Mouse (Mus musculus) liver, embryonic 16.5 days (tissue): ENCODE measurements around the gene Psmd2. TPM values are rescaled to one million over a fixed set of nuclear protein-coding genes. Genes with fewer than 3 reads are reported as not detected.

ENCODE experiments used
- ATAC-seq: fragments of 200-750 bp; cut with Nextera tagmentation; 2 replicates; pipeline ENCODE4 v1.8.0; 2017; ENCODE audit warnings: low read depth, mild to moderate bottlenecking, moderate number of reproducible peaks, moderate library complexity
- H3K27ac ChIP-seq: fragments of 300-500 bp; sonication (generic); 2 replicates; pipeline ENCODE4 v1.5.1; 2014; ENCODE audit warnings: mild to moderate bottlenecking, low read length
- H3K27me3 ChIP-seq: fragments of 300-500 bp; sonication (generic); 2 replicates; pipeline ENCODE4 v1.6.1; 2014; ENCODE audit warnings: low read depth, low read length, mixed read lengths; ENCODE audit not compliant: control insufficient read depth, insufficient read depth
- H3K36me3 ChIP-seq: fragments of 300-500 bp; sonication (generic); 2 replicates; pipeline ENCODE4 v1.6.1; 2014; ENCODE audit warnings: mild to moderate bottlenecking; ENCODE audit not compliant: control insufficient read depth, insufficient read depth
- H3K4me1 ChIP-seq: fragments of 300-500 bp; sonication (generic); 2 replicates; pipeline ENCODE4 v1.6.1; 2014; ENCODE audit warnings: low read depth, low read length, mixed read lengths; ENCODE audit not compliant: control insufficient read depth
- H3K4me2 ChIP-seq: fragments of 300-500 bp; sonication (generic); 2 replicates; pipeline ENCODE4 v1.6.1; 2014; ENCODE audit warnings: low read depth, low read length, mixed read lengths
- H3K4me3 ChIP-seq: fragments of 300-500 bp; sonication (generic); 2 replicates; pipeline ENCODE4 v1.5.1; 2014; ENCODE audit warnings: low read depth, mild to moderate bottlenecking, low read length
- H3K9ac ChIP-seq: fragments of 300-500 bp; sonication (generic); 2 replicates; pipeline ENCODE4 v1.6.1; 2014; ENCODE audit warnings: low read depth, low read length
- H3K9me3 ChIP-seq: fragments of 300-500 bp; sonication (generic); replicated peaks from 2 replicates; pipeline ENCODE4 v1.6.1; 2016; ENCODE audit warnings: low read length; ENCODE audit not compliant: control insufficient read depth
- WGBS: fragments of 180-500 bp; shearing (Covaris S2); extraction: QIAGEN DNeasy Blood & Tissue Kit; methylation state at CpG from one replicate; pipeline ENCODE4 v1.1.7; 2014; ENCODE audit not compliant: insufficient replicate concordance; 5-methylcytosine and 5-hydroxymethylcytosine counted together
- polyA plus RNA-seq: library from polyadenylated mRNA; unstranded; fragments of >200 nt; fragmentation: Nextera tagmentation; extraction: Ambion mirVana; gene quantifications from 2 replicates; pipeline ENCODE4 v1.2.1, GENCODE M21; 2015

The Psmd2 gene
- polyA plus RNA-seq, 1 experiment from 2014 or later, result 159 TPM

GRCm38 (mm10) chr16:20693111-20693701, 41.8 kb downstream of the Psmd2 start, which contains the start of gene Fam131a:
Gene Fam131a (plus strand): TSS chr16:20693241.
- 2% methylated on average over 36 of the region's 37 CpGs for WGBS
- peak; percentile 91 for ATAC-seq
- Histone ChIP-seq H3K4me3 (peak within 1 kb of the TSS; percentile 69), H3K9me3 (no peaks in the 10 kb centered on the region), H3K27ac (0 out of 2 replicates have a peak within 1 kb of the TSS, but pooled peaks have one; percentile 42), H3K4me2 (peak within 1 kb of the TSS; percentile 90), H3K4me1 (peaks cover 21% of the 10 kb centered on the region), H3K9ac (peak within 1 kb of the TSS; percentile 75), H3K36me3 (peaks cover 26% of the 10 kb centered on the region), H3K27me3 (peaks cover 29% of the 10 kb centered on the region)

- Histone ChIP-seq H3K4me2 (no peak overlapping the region), H3K9ac (no peak overlapping the region), H3K4me1 (peaks cover 21% of the 10 kb centered on the region), H3K27me3 (peaks cover 29% of the 10 kb centered on the region), H3K27ac (no peak overlapping the region), H3K36me3 (peaks cover 12% of the 10 kb centered on the region), H3K4me3 (no peak overlapping the region), H3K9me3 (no peaks in the 10 kb centered on the region)
- no peak for ATAC-seq
- 54% methylated on average over 8 of the region's 8 CpGs for WGBS
Measured at GRCm38 (mm10) chr16:20694781-20695180, 43.3 kb downstream of the Psmd2 start.

DNA sequence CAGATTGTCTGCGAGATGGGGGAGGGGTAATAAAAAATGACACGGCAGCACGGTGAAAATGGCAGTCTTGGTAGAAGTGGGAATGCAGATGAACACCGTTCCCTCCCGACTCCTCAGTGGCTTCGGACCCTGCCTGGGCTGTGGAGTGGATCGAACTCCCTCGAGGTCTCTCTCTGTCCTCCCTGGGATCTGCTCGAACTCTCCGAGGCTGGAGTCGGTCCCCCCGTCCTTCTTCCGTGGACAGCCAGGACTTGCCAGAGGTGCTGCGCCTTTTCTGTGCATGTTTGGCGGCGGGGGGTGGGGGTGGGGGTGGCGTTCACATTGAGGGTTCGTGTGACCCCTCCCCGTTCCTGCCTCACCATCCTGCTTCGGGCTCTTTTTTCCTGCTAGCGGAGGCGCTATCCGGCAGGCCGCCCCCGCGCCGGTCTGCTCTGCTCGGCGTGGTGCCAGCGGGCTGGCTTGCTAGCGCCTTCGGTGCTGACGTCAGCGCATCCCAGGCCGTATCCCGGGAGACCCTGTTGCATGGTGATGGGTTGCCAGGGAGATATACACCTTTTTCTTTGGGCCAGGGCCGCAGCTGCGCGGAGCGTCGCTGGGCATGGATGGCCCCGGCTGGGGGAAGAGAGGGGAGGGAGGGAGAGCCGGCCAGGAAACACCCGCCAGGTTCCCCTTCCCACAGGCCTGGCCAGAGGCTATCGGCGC, 44.3 kb downstream of the Psmd2 start:
- Histone ChIP-seq H3K9ac (no peak overlapping the region; the same call in 1 of the 2 replicates), H3K4me3 (peak overlapping the region; percentile 19; the same call in 1 of the 2 replicates), H3K4me1 (peaks cover 21% of the 10 kb centered on the region), H3K9me3 (no peaks in the 10 kb centered on the region), H3K27ac (no peak overlapping the region), H3K4me2 (peak overlapping the region; percentile 48), H3K36me3 (peaks cover 2% of the 10 kb centered on the region), H3K27me3 (peaks cover 29% of the 10 kb centered on the region)
- 6% methylated on average over 46 of the region's 46 CpGs for WGBS
- no peak for ATAC-seq

- Histone ChIP-seq H3K9me3 (no peaks in the 10 kb centered on the region), H3K4me3 (no peak overlapping the region), H3K27me3 (peaks cover 29% of the 10 kb centered on the region), H3K36me3 (no peaks in the 10 kb centered on the region), H3K27ac (no peak overlapping the region), H3K4me2 (no peak overlapping the region), H3K4me1 (peaks cover 37% of the 10 kb centered on the region), H3K9ac (no peak overlapping the region)
- WGBS, result 63% methylated on average over 5 of the region's 5 CpGs
- no peak for ATAC-seq
Measured at GRCm38 (mm10) chr16:20699266-20699665, 47.8 kb downstream of the Psmd2 start.

- no peak overlapping the region for H3K4me3 ChIP-seq
- H3K36me3 ChIP-seq, result no peaks in the 10 kb centered on the region
- no peak for ATAC-seq
- no peak overlapping the region for H3K9ac ChIP-seq
- no peaks in the 10 kb centered on the region for H3K9me3 ChIP-seq
- H3K27ac ChIP-seq, result no peak overlapping the region
- peaks cover 24% of the 10 kb centered on the region for H3K27me3 ChIP-seq
- peaks cover 44% of the 10 kb centered on the region for H3K4me1 ChIP-seq
- no peak overlapping the region for H3K4me2 ChIP-seq
- WGBS, result 66% methylated on average over 5 of the region's 5 CpGs
Measured at GRCm38 (mm10) chr16:20700036-20700435, 48.6 kb downstream of the Psmd2 start.

DNA sequence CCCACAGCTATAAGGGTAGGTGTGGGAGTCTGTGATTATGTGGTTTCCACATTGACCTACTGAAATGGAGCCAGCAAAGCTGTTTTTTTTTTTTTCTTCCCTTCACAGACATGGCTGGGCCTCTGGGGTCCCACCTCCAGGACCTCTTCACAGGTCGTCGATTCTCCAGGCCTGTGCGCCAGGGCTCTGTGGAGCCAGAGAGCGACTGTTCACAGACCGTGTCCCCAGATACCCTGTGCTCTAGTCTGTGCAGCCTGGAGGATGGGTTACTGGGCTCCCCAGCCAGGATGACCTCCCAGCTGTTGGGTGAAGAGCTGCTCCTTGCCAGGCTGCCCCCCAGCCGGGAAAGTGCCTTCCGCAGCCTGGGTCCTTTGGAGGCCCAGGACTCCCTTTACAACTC, 49.9 kb downstream of the Psmd2 start:
- WGBS, result 73% methylated on average over 7 of the region's 7 CpGs
- Histone ChIP-seq H3K9ac (no peak overlapping the region), H3K9me3 (no peaks in the 10 kb centered on the region), H3K4me1 (peaks cover 48% of the 10 kb centered on the region), H3K36me3 (no peaks in the 10 kb centered on the region), H3K27ac (no peak overlapping the region), H3K27me3 (peaks cover 11% of the 10 kb centered on the region), H3K4me2 (no peak overlapping the region), H3K4me3 (no peak overlapping the region)
- ATAC-seq, result no peak

GRCm38 (mm10) chr16:20701729-20702521, 50.5 kb downstream of the Psmd2 start:
- Histone ChIP-seq H3K9me3 (no peaks in the 10 kb centered on the region), H3K27me3 (peaks cover 5% of the 10 kb centered on the region; the same call in 1 of the 2 replicates), H3K9ac (peak overlapping the region; percentile 41; the same call in 1 of the 2 replicates), H3K36me3 (no peaks in the 10 kb centered on the region), H3K4me3 (no peak overlapping the region), H3K4me2 (peak overlapping the region; percentile 28), H3K27ac (peak overlapping the region; percentile 91), H3K4me1 (peaks cover 54% of the 10 kb centered on the region)
- no peak for ATAC-seq
- 39% methylated on average over 11 of the region's 12 CpGs for WGBS

DNA sequence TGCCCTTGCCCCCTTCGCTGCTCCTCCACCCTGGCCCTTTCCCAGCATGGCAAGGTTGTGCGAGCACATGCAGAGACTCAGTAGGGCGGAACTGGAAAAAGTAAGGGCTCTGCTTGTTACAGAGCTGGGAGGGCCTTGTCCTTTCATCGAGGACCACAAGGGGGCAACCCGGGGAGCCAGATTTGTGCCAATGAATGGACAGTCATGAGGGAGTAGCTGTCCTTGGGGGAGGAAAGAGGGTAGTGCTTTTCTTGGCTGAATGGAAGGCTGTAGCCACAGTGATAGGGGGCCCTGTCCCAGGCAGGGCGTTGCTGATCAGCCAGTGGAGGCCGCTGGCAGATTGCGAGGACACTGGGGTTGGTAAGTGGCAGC, 51.1 kb downstream of the Psmd2 start:
- Histone ChIP-seq H3K36me3 (no peaks in the 10 kb centered on the region; the same call in 1 of the 2 replicates), H3K4me3 (no peak overlapping the region), H3K4me2 (peak overlapping the region; percentile 28), H3K9ac (peak overlapping the region; percentile 41; the same call in 1 of the 2 replicates), H3K4me1 (peaks cover 60% of the 10 kb centered on the region), H3K9me3 (no peaks in the 10 kb centered on the region), H3K27ac (peak overlapping the region; percentile 91), H3K27me3 (peaks cover under 1% of the 10 kb centered on the region; the same call in 1 of the 2 replicates)
- 7% methylated on average over 8 of the region's 8 CpGs for WGBS
- ATAC-seq, result peak; percentile 77
